Mouse (Mus musculus) brown adipose tissue, adult 24 weeks (tissue): ENCODE results near the gene Morn1. TPM values are rescaled to one million over a fixed set of nuclear protein-coding genes. Genes with fewer than 3 reads are reported as not detected.

Source experiments
- H3K27ac ChIP-seq: fragments of 200-500 bp; replicated peaks from 2 replicates; pipeline ENCODE4 v1.5.1; 2012; ENCODE audit warnings: low read depth, mild to moderate bottlenecking, low read length
- H3K4me1 ChIP-seq: fragments of 200-500 bp; 2 replicates; pipeline ENCODE4 v1.6.1; 2012; ENCODE audit warnings: low read length, mixed read lengths; ENCODE audit not compliant: control insufficient read depth, insufficient read depth, insufficient read length
- H3K4me3 ChIP-seq: fragments of 200-500 bp; 2 replicates; pipeline ENCODE4 v1.5.1; 2012; ENCODE audit warnings: low read depth, mild to moderate bottlenecking, low read length, moderate library complexity; ENCODE audit not compliant: insufficient read depth
- polyA plus RNA-seq: library from polyadenylated mRNA; stranded (reverse); fragments of >200 nt; gene quantifications from 2 replicates; pipeline ENCODE4 v1.2.4, GENCODE M21; 2012; ENCODE audit not compliant: missing spikeins, insufficient read depth, insufficient read length

Morn1 gene
- polyA plus RNA-seq, 1 experiment: 1.3 TPM

- no peak overlapping the region for H3K4me3 ChIP-seq
- H3K4me1 ChIP-seq: peaks cover 30% of the 10 kb centered on the region
- peak overlapping the region; percentile 4; the same call in 1 of the 2 replicates for H3K27ac ChIP-seq
These were observed 62.7 kb downstream of the Morn1 start for GRCm38 (mm10) chr4:155148910-155149698.

GRCm38 (mm10) chr4:155149941-155150275 lies 63.5 kb downstream of the Morn1 start:
- Histone ChIP-seq H3K4me3 (peak overlapping the region; percentile 72; the same call in 1 of the 2 replicates), H3K27ac (peak overlapping the region; percentile 57), H3K4me1 (peaks cover 32% of the 10 kb centered on the region)

GRCm38 (mm10) chr4:155150276-155151113 lies 64.1 kb downstream of the Morn1 start:
- Histone ChIP-seq H3K4me1 (peaks cover 35% of the 10 kb centered on the region), H3K27ac (peak overlapping the region; percentile 88), H3K4me3 (peak overlapping the region; percentile 72)

GRCm38 (mm10) chr4:155151221-155151788 lies 64.9 kb downstream of the Morn1 start:
- peak overlapping the region; percentile 72 for H3K4me3 ChIP-seq
- H3K4me1 ChIP-seq: peaks cover 38% of the 10 kb centered on the region
- peak overlapping the region; percentile 88 for H3K27ac ChIP-seq

GRCm38 (mm10) chr4:155151845-155152244 lies 65.5 kb downstream of the Morn1 start:
- Histone ChIP-seq H3K4me3 (peak overlapping the region; percentile 72; the same call in 1 of the 2 replicates), H3K27ac (peak overlapping the region; percentile 88), H3K4me1 (peaks cover 38% of the 10 kb centered on the region)

- no peak overlapping the region for H3K27ac ChIP-seq
- H3K4me1 ChIP-seq: peaks cover 38% of the 10 kb centered on the region
- no peak overlapping the region for H3K4me3 ChIP-seq
These were observed 66.1 kb downstream of the Morn1 start for GRCm38 (mm10) chr4:155152476-155152875.

GRCm38 (mm10) chr4:155153389-155154072 lies 67.2 kb downstream of the Morn1 start:
- H3K4me1 ChIP-seq: peaks cover 37% of the 10 kb centered on the region
- no peak overlapping the region for H3K27ac ChIP-seq
- no peak overlapping the region for H3K4me3 ChIP-seq

GRCm38 (mm10) chr4:155154986-155155385 lies 68.6 kb downstream of the Morn1 start:
- Histone ChIP-seq H3K27ac (no peak overlapping the region), H3K4me3 (no peak overlapping the region), H3K4me1 (peaks cover 30% of the 10 kb centered on the region)

GRCm38 (mm10) chr4:155156734-155157133 lies 70.4 kb downstream of the Morn1 start:
- no peak overlapping the region for H3K4me3 ChIP-seq
- H3K4me1 ChIP-seq: peaks cover 32% of the 10 kb centered on the region
- H3K27ac ChIP-seq: no peak overlapping the region

- Histone ChIP-seq H3K4me1 (peaks cover 34% of the 10 kb centered on the region), H3K27ac (no peak overlapping the region), H3K4me3 (no peak overlapping the region)
These were observed 71.6 kb downstream of the Morn1 start for GRCm38 (mm10) chr4:155157871-155158542.

- H3K27ac ChIP-seq: no peak overlapping the region
- peaks cover 39% of the 10 kb centered on the region for H3K4me1 ChIP-seq
- H3K4me3 ChIP-seq: no peak overlapping the region
These were observed 72.2 kb downstream of the Morn1 start for GRCm38 (mm10) chr4:155158543-155158917.

- H3K4me1 ChIP-seq: peaks cover 61% of the 10 kb centered on the region
These were observed 76.3 kb downstream of the Morn1 start for GRCm38 (mm10) chr4:155162433-155163319.

GRCm38 (mm10) chr4:155163320-155163651 lies 76.9 kb downstream of the Morn1 start:
- peaks cover 67% of the 10 kb centered on the region for H3K4me1 ChIP-seq
- no peak overlapping the region for H3K4me3 ChIP-seq
- peak overlapping the region; percentile 53; the same call in 1 of the 2 replicates for H3K27ac ChIP-seq

More at GRCm38 (mm10) chr4:155162433-155163319, 76.3 kb downstream of the Morn1 start:
- Histone ChIP-seq H3K4me3 (no peak overlapping the region), H3K27ac (peak overlapping the region; percentile 53)

- Histone ChIP-seq H3K27ac (peak overlapping the region; percentile 29), H3K4me1 (peaks cover 69% of the 10 kb centered on the region), H3K4me3 (no peak overlapping the region)
These were observed 77.3 kb downstream of the Morn1 start for GRCm38 (mm10) chr4:155163685-155164084.
